Mouse (Mus musculus) limb, embryonic 15.5 days (tissue): Measurements from ENCODE around the gene H2-T24. TPM values are rescaled to one million over a fixed set of nuclear protein-coding genes. Genes with fewer than 3 reads are reported as not detected.
"Not testable (repeated sequence)": the region's sequence is repeated elsewhere in the genome, so short reads cannot be mapped to it uniquely, and the experiment has no call there.

Experiments used
- ATAC-seq: fragments of 200-750 bp; cut with Nextera tagmentation; 2 replicates; pipeline ENCODE4 v1.8.0; 2017; ENCODE audit warnings: low read depth, moderate TSS enrichment; ENCODE audit not compliant: insufficient number of reproducible peaks, low FRiP score, low TSS enrichment
- H3K27ac ChIP-seq: fragments of 300-500 bp; sonication (generic); 2 replicates; pipeline ENCODE4 v1.5.1; 2015; ENCODE audit warnings: moderate library complexity, mild to moderate bottlenecking, inconsistent platforms
- H3K27me3 ChIP-seq: fragments of 300-500 bp; sonication (generic); 2 replicates; pipeline ENCODE4 v1.6.1; 2015; ENCODE audit warnings: inconsistent platforms
- H3K36me3 ChIP-seq: fragments of 300-500 bp; sonication (generic); 2 replicates; pipeline ENCODE4 v1.6.1; 2015; ENCODE audit warnings: inconsistent platforms
- H3K4me1 ChIP-seq: fragments of 300-500 bp; sonication (generic); 2 replicates; pipeline ENCODE4 v1.6.1; 2015; ENCODE audit warnings: inconsistent platforms
- H3K4me2 ChIP-seq: fragments of 300-500 bp; sonication (generic); 2 replicates; pipeline ENCODE4 v1.6.1; 2015; ENCODE audit warnings: mild to moderate bottlenecking, inconsistent platforms
- H3K4me3 ChIP-seq: fragments of 300-500 bp; sonication (generic); 2 replicates; pipeline ENCODE4 v1.5.1; 2015; ENCODE audit warnings: mild to moderate bottlenecking, inconsistent platforms
- H3K9ac ChIP-seq: fragments of 300-500 bp; sonication (generic); 2 replicates; pipeline ENCODE4 v1.6.1; 2015; ENCODE audit warnings: inconsistent platforms
- H3K9me3 ChIP-seq: fragments of 300-500 bp; sonication (generic); 2 replicates; pipeline ENCODE4 v1.6.1; 2016; ENCODE audit warnings: inconsistent platforms
- WGBS: fragments of 180-500 bp; shearing (Covaris S2); methylation state at CpG from one replicate; pipeline ENCODE4 v1.1.7; 2015; 5-methylcytosine and 5-hydroxymethylcytosine counted together
- polyA plus RNA-seq: library from polyadenylated mRNA; unstranded; fragments of >200 nt; fragmentation: Nextera tagmentation; extraction: Ambion mirVana; gene quantifications from 2 replicates; pipeline ENCODE4 v1.2.1, GENCODE M21; 2015

Gene H2-T24
- polyA plus RNA-seq, 1 experiment from 2014 or later, result 2.9 TPM

- no peak overlapping the region for H3K4me2 ChIP-seq
- H3K27me3 ChIP-seq, result no peaks in the 10 kb centered on the region
- H3K27ac ChIP-seq, result no peak overlapping the region
- no peaks in the 10 kb centered on the region for H3K9me3 ChIP-seq
- H3K9ac ChIP-seq, result no peak overlapping the region
- no peak overlapping the region for H3K4me3 ChIP-seq
- no peaks in the 10 kb centered on the region for H3K36me3 ChIP-seq
- H3K4me1 ChIP-seq, result peaks cover 10% of the 10 kb centered on the region
- 91% methylated on average over 9 of the region's 9 CpGs for WGBS
- no peak for ATAC-seq
Observed at GRCm38 (mm10) chr17:36022098-36022497, 1.7 kb upstream of the H2-T24 start.

DNA sequence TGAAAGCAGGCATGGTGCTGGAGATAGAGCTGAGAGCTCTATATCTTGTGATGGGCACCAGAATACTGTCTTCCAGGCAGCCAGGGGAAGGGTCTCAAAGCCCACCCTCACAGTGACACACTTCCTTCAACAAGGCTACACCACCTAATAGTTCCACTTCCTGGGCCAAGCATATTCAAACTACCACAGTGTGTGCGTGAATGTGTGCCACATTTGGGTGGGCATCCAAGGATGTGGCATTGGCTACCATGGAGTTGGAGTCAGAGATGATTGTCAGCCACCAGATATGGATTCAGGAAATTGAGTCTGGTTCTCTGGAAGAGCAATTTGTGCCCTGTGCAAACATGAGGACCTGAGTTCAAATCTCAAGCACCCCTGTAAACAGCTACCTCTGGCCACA, 949 bp upstream of the H2-T24 start:
- H3K4me2 ChIP-seq, result no peak overlapping the region
- 80% methylated on average over 1 of the region's 1 CpGs for whole genome bisulfite sequencing
- H3K27me3 ChIP-seq, result no peaks in the 10 kb centered on the region
- no peak overlapping the region for H3K27ac ChIP-seq
- H3K4me3 ChIP-seq, result no peak overlapping the region
- ATAC-seq, result no peak
- no peaks in the 10 kb centered on the region for H3K9me3 ChIP-seq
- no peak overlapping the region for H3K9ac ChIP-seq
- H3K4me1 ChIP-seq, result peaks cover 10% of the 10 kb centered on the region
- H3K36me3 ChIP-seq, result no peaks in the 10 kb centered on the region

DNA sequence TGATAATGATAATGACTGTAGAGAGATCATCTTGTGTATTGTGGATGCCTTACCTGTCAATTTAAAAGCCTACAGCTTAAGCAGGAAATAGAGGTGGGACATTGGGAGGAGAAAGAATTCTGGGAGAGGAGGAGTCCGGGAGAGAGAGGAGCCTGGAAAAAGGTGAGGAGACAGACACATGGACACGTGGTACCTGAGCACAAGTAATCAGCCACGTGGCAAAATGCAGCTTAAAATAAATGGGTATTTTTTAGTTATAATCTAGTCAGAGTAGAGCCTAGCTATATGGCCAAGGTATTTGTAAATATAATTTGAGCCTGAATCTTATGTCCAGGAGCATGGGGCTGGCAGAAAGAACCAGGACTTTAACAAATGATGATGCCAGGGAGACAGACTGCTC, 841 bp downstream of the H2-T24 start:
- Histone ChIP-seq H3K9me3 (no peaks in the 10 kb centered on the region), H3K4me1 (peaks cover 10% of the 10 kb centered on the region), H3K9ac (no peak overlapping the region), H3K27me3 (no peaks in the 10 kb centered on the region), H3K27ac (no peak overlapping the region), H3K4me3 (no peak overlapping the region), H3K4me2 (no peak overlapping the region), H3K36me3 (peaks cover 12% of the 10 kb centered on the region)
- WGBS, result 67% methylated on average over 3 of the region's 3 CpGs
- no peak for ATAC-seq

GRCm38 (mm10) chr17:36018979-36019378, 1.4 kb downstream of the H2-T24 start:
- no peak overlapping the region for H3K4me2 ChIP-seq
- H3K4me1 ChIP-seq, result peaks cover 6% of the 10 kb centered on the region
- H3K36me3 ChIP-seq, result peaks cover 17% of the 10 kb centered on the region
- no peaks in the 10 kb centered on the region for H3K9me3 ChIP-seq
- WGBS, result 70% methylated on average over 2 of the region's 2 CpGs
- H3K27me3 ChIP-seq, result no peaks in the 10 kb centered on the region
- H3K4me3 ChIP-seq, result no peak overlapping the region
- no peak overlapping the region for H3K9ac ChIP-seq
- no peak for ATAC-seq
- H3K27ac ChIP-seq, result no peak overlapping the region

DNA sequence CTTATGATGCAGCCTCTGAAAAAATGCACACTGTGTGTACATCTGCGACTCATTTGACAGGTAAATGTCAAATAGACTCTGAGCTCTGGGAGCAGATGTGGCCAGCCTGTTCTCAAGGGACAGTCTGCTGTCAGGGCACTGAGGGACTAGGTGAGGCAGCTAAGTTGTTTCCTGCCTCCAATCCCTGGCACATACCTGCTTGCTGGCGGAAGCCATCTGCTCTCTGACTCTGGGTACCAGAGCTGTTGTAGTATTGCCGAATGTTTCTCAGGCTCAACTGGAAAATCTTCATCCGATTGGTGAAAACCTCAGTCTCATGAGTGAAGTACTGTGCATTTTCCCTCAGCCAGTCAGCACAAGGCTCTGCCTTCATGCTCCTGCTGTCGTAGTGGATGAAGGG, 3.3 kb downstream of the H2-T24 start:
- H3K9me3 ChIP-seq, result no peaks in the 10 kb centered on the region
- H3K36me3 ChIP-seq, result peaks cover 17% of the 10 kb centered on the region
- H3K27ac ChIP-seq, result no peak overlapping the region
- H3K4me3 ChIP-seq, result no peak overlapping the region
- H3K4me1 ChIP-seq, result no peaks in the 10 kb centered on the region
- WGBS, result 87% methylated on average over 5 of the region's 5 CpGs
- ATAC-seq, result no peak
- H3K27me3 ChIP-seq, result no peaks in the 10 kb centered on the region
- no peak overlapping the region for H3K9ac ChIP-seq
- H3K4me2 ChIP-seq, result no peak overlapping the region

- no peaks in the 10 kb centered on the region for H3K9me3 ChIP-seq
- no peak overlapping the region for H3K4me3 ChIP-seq
- no peaks in the 10 kb centered on the region for H3K27me3 ChIP-seq
- ATAC-seq, result no peak
- no peak overlapping the region for H3K9ac ChIP-seq
- no peaks in the 10 kb centered on the region for H3K4me1 ChIP-seq
- H3K27ac ChIP-seq, result no peak overlapping the region
- H3K36me3 ChIP-seq, result peaks cover 17% of the 10 kb centered on the region
- 90% methylated on average over 5 of the region's 5 CpGs for WGBS
- no peak overlapping the region for H3K4me2 ChIP-seq
Observed at GRCm38 (mm10) chr17:36014977-36015376, 5.4 kb downstream of the H2-T24 start.

DNA sequence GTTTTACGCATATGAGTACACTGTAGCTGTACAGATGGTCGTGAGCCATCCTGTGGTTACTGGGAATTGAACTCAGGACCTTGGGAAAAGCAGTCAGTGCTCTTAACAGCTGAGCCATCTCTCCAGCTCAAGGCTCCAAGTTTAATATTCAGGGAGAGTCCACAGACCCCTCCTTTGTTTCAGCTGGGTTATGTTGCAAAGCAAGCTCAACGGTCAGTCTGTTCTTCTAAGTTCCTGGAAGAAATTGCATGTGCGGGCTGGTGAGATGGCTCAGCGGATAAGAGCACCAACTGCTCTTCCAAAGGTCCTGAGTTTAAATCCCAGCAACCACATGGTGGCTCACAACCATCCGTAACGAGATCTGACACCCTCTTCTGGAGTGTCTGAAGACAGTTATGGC, 16.0 kb downstream of the H2-T24 start:
- not testable (repeated sequence) for ATAC-seq, H3K27ac ChIP-seq, H3K9me3 ChIP-seq, H3K4me2 ChIP-seq, H3K36me3 ChIP-seq, H3K9ac ChIP-seq, H3K4me3 ChIP-seq, H3K4me1 ChIP-seq, H3K27me3 ChIP-seq
- WGBS, result 91% methylated on average over 7 of the region's 7 CpGs

DNA sequence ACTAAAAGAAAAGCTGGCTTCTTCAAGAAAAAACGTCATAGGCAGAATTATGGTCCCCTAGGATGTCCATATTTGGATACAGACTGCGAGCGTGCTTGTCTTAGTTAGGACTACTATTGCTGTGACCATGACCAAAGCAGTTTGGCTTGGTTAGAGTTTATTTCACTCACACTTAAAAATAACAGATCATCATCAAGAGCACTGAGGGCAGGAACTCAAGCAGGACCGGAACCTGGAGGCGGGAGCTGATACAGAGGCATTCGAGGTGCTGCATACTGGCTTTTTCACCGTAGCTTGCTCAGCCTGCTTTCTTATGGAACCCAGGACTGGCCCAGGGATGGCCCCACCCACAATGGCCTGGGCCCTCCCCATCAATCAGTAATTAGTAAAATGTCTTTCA, 17.0 kb downstream of the H2-T24 start:
- WGBS, result 96% methylated on average over 7 of the region's 7 CpGs
- H3K4me3 ChIP-seq, result no peak overlapping the region
- no peak for ATAC-seq

GRCm38 (mm10) chr17:36001966-36002365, 18.4 kb downstream of the H2-T24 start:
- Histone ChIP-seq H3K9ac (no peak overlapping the region), H3K36me3 (peaks cover 3% of the 10 kb centered on the region; the same call in 1 of the 2 replicates), H3K4me2 (no peak overlapping the region), H3K27ac (no peak overlapping the region), H3K4me1 (0 out of 2 replicates have a peak, but pooled peaks cover 6% of the 10 kb centered on the region), H3K9me3 (no peaks in the 10 kb centered on the region), H3K27me3 (no peaks in the 10 kb centered on the region), H3K4me3 (no peak overlapping the region)
- no peak for ATAC-seq
- 93% methylated on average over 6 of the region's 6 CpGs for WGBS

More for the DNA sequence above, 17.0 kb downstream of the H2-T24 start:
- H3K9me3 ChIP-seq, result no peaks in the 10 kb centered on the region
- no peaks in the 10 kb centered on the region for H3K27me3 ChIP-seq
- no peak overlapping the region for H3K9ac ChIP-seq
- H3K4me1 ChIP-seq, result no peaks in the 10 kb centered on the region
- peaks cover 3% of the 10 kb centered on the region; the same call in 1 of the 2 replicates for H3K36me3 ChIP-seq
- no peak overlapping the region for H3K27ac ChIP-seq
- H3K4me2 ChIP-seq, result no peak overlapping the region

GRCm38 (mm10) chr17:36001121-36001897, 19.1 kb downstream of the H2-T24 start:
- Histone ChIP-seq H3K36me3 (peaks cover 3% of the 10 kb centered on the region; the same call in 1 of the 2 replicates), H3K27ac (no peak overlapping the region), H3K27me3 (no peaks in the 10 kb centered on the region), H3K9ac (no peak overlapping the region), H3K4me2 (no peak overlapping the region), H3K4me3 (no peak overlapping the region), H3K9me3 (no peaks in the 10 kb centered on the region), H3K4me1 (0 out of 2 replicates have a peak, but pooled peaks cover 6% of the 10 kb centered on the region)
- ATAC-seq, result no peak
- WGBS, result 87% methylated on average over 12 of the region's 12 CpGs

DNA sequence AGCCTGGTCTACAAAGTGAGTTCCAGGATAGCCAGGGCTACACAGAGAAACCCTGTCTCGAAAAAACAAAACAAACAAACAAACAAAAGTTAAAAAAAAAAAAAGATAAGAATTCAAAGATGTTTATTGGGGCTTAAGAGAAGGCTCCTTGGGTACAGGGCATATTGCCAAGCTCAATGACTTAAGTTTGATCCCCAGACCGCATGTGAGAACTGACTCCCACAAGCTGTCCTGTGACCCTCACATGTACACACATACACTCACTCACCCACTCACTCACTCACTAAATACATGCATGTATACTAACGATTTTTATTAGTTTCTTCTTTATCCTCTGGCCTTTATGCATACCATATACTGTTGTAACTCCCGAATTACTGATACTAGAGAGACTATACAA, 20.0 kb downstream of the H2-T24 start:
- Histone ChIP-seq H3K36me3 (no peaks in the 10 kb centered on the region), H3K4me3 (no peak overlapping the region), H3K27me3 (no peaks in the 10 kb centered on the region), H3K27ac (no peak overlapping the region), H3K4me2 (no peak overlapping the region), H3K4me1 (peaks cover 9% of the 10 kb centered on the region), H3K9me3 (no peaks in the 10 kb centered on the region), H3K9ac (no peak overlapping the region)
- no peak for ATAC-seq
- WGBS, result 79% methylated on average over 4 of the region's 4 CpGs

DNA sequence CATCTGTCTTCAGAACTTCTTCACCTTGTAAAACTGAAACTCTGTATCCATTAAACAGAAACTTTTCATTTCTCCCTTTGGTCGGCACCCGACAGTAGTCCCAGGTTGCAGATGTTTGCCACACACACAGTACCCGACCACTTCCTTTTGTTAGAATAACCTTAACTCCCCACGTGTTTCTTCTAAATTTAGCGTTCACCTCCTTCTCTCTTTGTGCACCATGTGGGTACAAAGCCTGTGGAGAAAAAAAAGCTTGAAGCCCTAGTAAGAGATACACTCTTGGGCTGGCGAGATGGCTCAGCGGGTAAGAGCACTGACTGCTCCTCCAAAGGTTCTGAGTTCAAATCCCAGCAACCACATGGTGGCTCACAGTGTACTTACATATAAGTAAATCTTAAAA, 21.0 kb downstream of the H2-T24 start:
- no peak overlapping the region for H3K4me3 ChIP-seq
- no peaks in the 10 kb centered on the region for H3K9me3 ChIP-seq
- peaks cover 13% of the 10 kb centered on the region for H3K4me1 ChIP-seq
- H3K9ac ChIP-seq, result no peak overlapping the region
- ATAC-seq, result no peak
- H3K4me2 ChIP-seq, result no peak overlapping the region
- H3K27me3 ChIP-seq, result no peaks in the 10 kb centered on the region
- no peak overlapping the region for H3K27ac ChIP-seq
- H3K36me3 ChIP-seq, result no peaks in the 10 kb centered on the region
- 77% methylated on average over 7 of the region's 7 CpGs for WGBS
